Comparison of ENCODE assay signal across 8 mouse cellular contexts in the genomic region with DNA sequence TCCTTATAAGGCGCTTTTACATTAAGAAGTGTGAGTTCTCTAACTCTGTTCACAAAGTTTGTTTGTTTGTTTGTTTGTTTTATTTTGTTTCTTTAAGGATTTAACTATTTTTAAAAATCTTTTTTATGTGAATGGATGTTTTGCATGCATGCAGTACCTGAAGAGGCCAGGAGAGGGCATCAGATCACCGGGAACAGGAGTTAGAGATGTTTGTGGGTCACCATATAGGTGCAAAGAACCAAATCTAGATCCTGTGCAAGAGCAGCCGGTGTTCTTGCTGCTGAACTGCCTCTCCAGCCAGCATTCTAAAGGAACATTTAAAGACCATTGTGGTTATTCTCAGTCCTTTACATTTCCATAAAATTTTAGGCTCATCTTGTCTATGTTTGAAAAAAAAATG. TPM values are rescaled to one million over a fixed set of nuclear protein-coding genes. Genes with fewer than 3 reads are reported as not detected.
A peak's percentile ranks its signal among the peaks of the same experiment; 100 is the strongest.
DNase-seq lines count a peak whose midpoint lies in the region; ATAC-seq and TF ChIP-seq lines count a peak whose summit lies in the region.

No protein-coding gene starts in this region.

- H3K9me3 ChIP-seq in hindbrain, embryonic 14.5 days (ENCODE audit: control insufficient read depth, low read length) = no peaks in the 10 kb centered on the region
- H3K9me3 ChIP-seq in hindbrain, embryonic 12.5 days (replicated peaks) = no peaks in the 10 kb centered on the region
- H3K9me3 ChIP-seq in ES-Bruce4 (replicated peaks; ENCODE audit: control insufficient read depth, insufficient read depth, low read length, poor library complexity, severe bottlenecking) = no peaks in the 10 kb centered on the region

- no peaks in the 10 kb centered on the region for H3K27me3 ChIP-seq in hindbrain, embryonic 14.5 days (ENCODE audit: control insufficient read depth, insufficient read depth, low read length)
- H3K27me3 ChIP-seq in hindbrain, embryonic 12.5 days = no peaks in the 10 kb centered on the region
- peaks cover 2% of the 10 kb centered on the region; the same call in 1 of the 2 replicates for H3K27me3 ChIP-seq in ES-Bruce4 (ENCODE audit: control insufficient read depth, insufficient read depth, low read length, poor library complexity, severe bottlenecking)

- H3K4me3 ChIP-seq in hindbrain, embryonic 14.5 days (replicated peaks; ENCODE audit: low read length) = no peak overlapping the region
- no peak overlapping the region for H3K4me3 ChIP-seq in hindbrain, embryonic 12.5 days
- no peak overlapping the region for H3K4me3 ChIP-seq in ES-Bruce4 (ENCODE audit: low read depth, low read length)

- peak; percentile 52 for DNase-seq in hindbrain, embryonic 14.5 days (ENCODE audit: low spot score)
- DNase-seq in 416B (ENCODE audit: low read depth) = peak; percentile 52
- DNase-seq in embryo, embryonic 11 days = peak; percentile 24
- peak; percentile 63 for DNase-seq in retina, embryonic 14.5 days (ENCODE audit: low spot score)
- DNase-seq in Muller cell, postnatal 12 days (ENCODE audit: inconsistent ontology term) = no peak
- DNase-seq in ovary, postnatal 14 days (ENCODE audit: low spot score) = no peak

- no peak for ATAC-seq in hindbrain, embryonic 14.5 days (ENCODE audit: low FRiP score)
- no peak for ATAC-seq in hindbrain, embryonic 12.5 days (ENCODE audit: low FRiP score)

- no peak overlapping the region for H3K4me2 ChIP-seq in hindbrain, embryonic 14.5 days (replicated peaks)
- H3K4me2 ChIP-seq in hindbrain, embryonic 12.5 days (replicated peaks) = no peak overlapping the region

- H3K36me3 ChIP-seq in hindbrain, embryonic 14.5 days (replicated peaks; ENCODE audit: control insufficient read depth, insufficient read depth) = no peaks in the 10 kb centered on the region
- H3K36me3 ChIP-seq in hindbrain, embryonic 12.5 days = no peaks in the 10 kb centered on the region
- no peaks in the 10 kb centered on the region for H3K36me3 ChIP-seq in ES-Bruce4 (ENCODE audit: control insufficient read depth, insufficient read depth, low read length, poor library complexity, severe bottlenecking)

- no peak for TF ChIP-seq EP300 in ES-Bruce4 (IDR thresholded peaks at IDR 0.05; ENCODE audit: insufficient read depth, low read depth, low read length)

- peak; percentile 25 for TF ChIP-seq CTCF in ES-Bruce4 (IDR thresholded peaks at IDR 0.05; ENCODE audit: low read depth, low read length)

- 32% methylated on average over 3 of the region's 3 CpGs for WGBS in hindbrain, embryonic 14.5 days
- WGBS in hindbrain, embryonic 12.5 days = 37% methylated on average over 3 of the region's 3 CpGs

- H3K4me1 ChIP-seq in hindbrain, embryonic 14.5 days (replicated peaks; ENCODE audit: control insufficient read depth, insufficient read depth, low read length) = no peaks in the 10 kb centered on the region
- no peaks in the 10 kb centered on the region for H3K4me1 ChIP-seq in hindbrain, embryonic 12.5 days
- no peaks in the 10 kb centered on the region for H3K4me1 ChIP-seq in ES-Bruce4 (ENCODE audit: control insufficient read depth, insufficient read depth, low read length)

- no peak overlapping the region for H3K27ac ChIP-seq in hindbrain, embryonic 14.5 days
- no peak overlapping the region for H3K27ac ChIP-seq in hindbrain, embryonic 12.5 days
- no peak overlapping the region for H3K27ac ChIP-seq in ES-Bruce4 (ENCODE audit: insufficient read depth, low read length)

- TF ChIP-seq POLR2A in ES-Bruce4 (IDR thresholded peaks at IDR 0.05; ENCODE audit: insufficient read depth, low read length) = no peak

- H3K9ac ChIP-seq in hindbrain, embryonic 14.5 days = no peak overlapping the region
- H3K9ac ChIP-seq in hindbrain, embryonic 12.5 days = no peak overlapping the region
- no peak overlapping the region for H3K9ac ChIP-seq in ES-Bruce4 (ENCODE audit: low read depth, poor library complexity, severe bottlenecking)

RNA-seq across cellular contexts. Expression of a gene that starts 52.1 kb away (rescaled TPM):
- 28.9 and 31.0 TPM in 2 replicates for polyA plus RNA-seq in hindbrain, embryonic 14.5 days (2014; fragmentation: Nextera tagmentation; extraction: Ambion mirVana)
- polyA plus RNA-seq in hindbrain, embryonic 12.5 days (2016; fragmentation: Nextera tagmentation; extraction: Ambion mirVana) = 37.9 and 40.4 TPM in 2 replicates
- 101 and 105 TPM in 2 replicates for polyA plus RNA-seq in ES-Bruce4 (2011; ENCODE audit: insufficient read depth, insufficient read length, low read depth, missing spikeins)

Comparison
In these comparisons a context has a peak if more than half of its experiments do, and no peak if none do; other contexts are left out.
1. DNase-seq: peak in hindbrain, embryonic 14.5 days (single experiment), 416B (single experiment), embryo, embryonic 11 days (single experiment) and retina, embryonic 14.5 days (single experiment); none in Muller cell, postnatal 12 days (single experiment) and ovary, postnatal 14 days (single experiment).